Mouse (Mus musculus): Measurements from ENCODE around the gene Scn3a. TPM values are rescaled to one million over a fixed set of nuclear protein-coding genes. Genes with fewer than 3 reads are reported as not detected.

Scn3a gene
- polyA plus RNA-seq (2014; fragmentation: Nextera tagmentation; extraction: Ambion mirVana), result 3.5 and 4.5 TPM in 2 replicates

DNA sequence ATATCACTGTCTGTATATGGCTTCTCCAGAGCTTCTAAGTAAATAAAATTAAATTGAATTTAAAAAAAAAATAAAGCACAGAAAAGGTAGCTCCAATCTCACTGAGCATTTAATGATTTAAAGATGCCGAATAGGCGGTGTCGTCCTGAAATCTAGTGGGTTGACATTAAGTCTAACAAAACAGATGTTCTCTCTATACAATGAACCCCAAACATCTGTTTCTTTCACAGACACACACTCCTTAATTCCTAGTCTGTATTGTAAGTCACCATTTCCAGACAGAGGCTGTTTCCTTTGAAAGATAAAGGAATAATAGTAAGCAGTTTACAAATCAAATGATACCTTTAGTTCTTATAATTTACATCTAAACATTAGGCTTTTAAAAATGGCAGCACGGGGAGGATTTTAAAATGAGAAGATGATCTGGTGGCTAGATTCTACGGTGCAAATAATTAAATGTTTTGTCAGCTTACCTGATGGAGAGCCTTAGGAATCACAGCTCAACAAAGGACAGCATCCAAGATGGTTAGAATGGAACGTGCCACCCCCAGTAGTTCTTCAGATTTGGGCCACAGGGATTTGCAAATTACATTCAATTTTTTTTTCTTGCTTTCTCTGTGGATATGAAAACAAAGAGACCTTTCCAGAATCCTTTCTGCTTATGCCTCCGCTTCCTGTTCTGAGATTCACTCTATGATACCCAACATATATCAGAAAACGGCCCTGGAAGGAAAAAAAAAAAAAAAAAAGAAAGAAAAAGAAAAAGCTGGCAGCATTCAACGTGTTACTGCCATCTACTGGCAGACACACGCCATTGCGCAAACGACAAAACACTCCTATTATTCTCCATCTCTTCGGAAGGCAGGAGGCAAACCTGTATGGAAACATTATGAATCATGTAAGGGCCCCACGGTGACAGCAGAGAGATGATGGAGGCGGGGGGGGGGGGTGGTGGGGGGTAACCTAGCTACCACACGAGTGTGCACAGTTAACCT is at the start of gene Scn3a:
Gene Scn3a (minus strand): TSS at position 835 of the 995 bp plus-strand sequence.
- H3K9me3 ChIP-seq (ENCODE audit: low read depth, low read length), result no peaks in the 10 kb centered on the region
- H3K27me3 ChIP-seq (ENCODE audit: insufficient read depth, low read length), result no peaks in the 10 kb centered on the region
- peak within 1 kb of the TSS; percentile 41 for H3K4me2 ChIP-seq
- H3K4me1 ChIP-seq (ENCODE audit: insufficient read depth), result no peaks in the 10 kb centered on the region
- H3K9ac ChIP-seq, result no peak within 1 kb of the TSS
- WGBS, result 21% methylated on average over 16 of the region's 16 CpGs
- ATAC-seq (ENCODE audit: insufficient read depth), result peak; percentile 64; the same call in 1 of the 2 replicates
- DNase-seq, result peak; percentile 91
- TF ChIP-seq CTCF (IDR thresholded peaks at IDR 0.05; ENCODE audit: low read depth), result peak; percentile 87
- H3K4me3 ChIP-seq (ENCODE audit: low read depth, low read length), result 0 out of 2 replicates have a peak within 1 kb of the TSS, but pooled peaks have one; percentile 12
- H3K27ac ChIP-seq (ENCODE audit: low read depth), result no peak within 1 kb of the TSS
- H3K36me3 ChIP-seq (ENCODE audit: insufficient read depth), result no peaks in the 10 kb centered on the region

DNA sequence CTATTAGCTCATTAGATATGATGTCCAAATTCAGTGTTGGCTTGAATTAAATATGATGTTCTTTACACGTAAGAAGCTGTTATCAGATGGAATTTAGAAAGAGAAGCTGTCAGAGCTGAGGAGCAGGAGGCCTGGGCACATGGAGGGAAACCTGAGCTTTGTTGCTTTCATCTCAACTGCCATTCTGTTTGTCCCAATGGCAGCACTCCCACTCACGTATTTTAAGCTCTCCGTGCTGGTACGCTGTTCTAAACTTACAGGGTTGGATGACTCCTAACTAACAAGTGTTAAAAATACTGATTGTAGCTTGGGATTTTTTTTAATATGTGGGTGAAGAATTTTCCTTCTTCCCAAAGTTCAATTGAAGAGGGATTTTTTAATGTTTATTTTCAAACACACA is 44.5 kb upstream of the Scn3a start:
- ATAC-seq (ENCODE audit: insufficient read depth), result no peak
- WGBS, result 78% methylated on average over 4 of the region's 4 CpGs
- H3K4me3 ChIP-seq (ENCODE audit: low read depth, low read length), result no peak overlapping the region
- no peaks in the 10 kb centered on the region for H3K36me3 ChIP-seq (ENCODE audit: insufficient read depth)
- no peaks in the 10 kb centered on the region for H3K4me1 ChIP-seq (ENCODE audit: insufficient read depth)
- no peak overlapping the region for H3K4me2 ChIP-seq
- TF ChIP-seq CTCF (IDR thresholded peaks at IDR 0.05; ENCODE audit: low read depth), result no peak
- no peak overlapping the region for H3K9ac ChIP-seq
- no peaks in the 10 kb centered on the region for H3K27me3 ChIP-seq (ENCODE audit: insufficient read depth, low read length)
- no peaks in the 10 kb centered on the region for H3K9me3 ChIP-seq (ENCODE audit: low read depth, low read length)
- H3K27ac ChIP-seq (ENCODE audit: low read depth), result no peak overlapping the region
- no peak for DNase-seq

GRCm38 (mm10) chr2:65607813-65608212 is 40.4 kb upstream of the Scn3a start:
- no peaks in the 10 kb centered on the region for H3K36me3 ChIP-seq (ENCODE audit: insufficient read depth)
- no peak for ATAC-seq (ENCODE audit: insufficient read depth)
- H3K9ac ChIP-seq, result no peak overlapping the region
- no peak overlapping the region for H3K27ac ChIP-seq (ENCODE audit: low read depth)
- H3K4me2 ChIP-seq, result no peak overlapping the region
- H3K27me3 ChIP-seq (ENCODE audit: insufficient read depth, low read length), result no peaks in the 10 kb centered on the region
- no peak for TF ChIP-seq CTCF (IDR thresholded peaks at IDR 0.05; ENCODE audit: low read depth)
- H3K4me3 ChIP-seq (ENCODE audit: low read depth, low read length), result no peak overlapping the region
- no peaks in the 10 kb centered on the region for H3K9me3 ChIP-seq (ENCODE audit: low read depth, low read length)
- no peak for DNase-seq
- no peaks in the 10 kb centered on the region for H3K4me1 ChIP-seq (ENCODE audit: insufficient read depth)

DNA sequence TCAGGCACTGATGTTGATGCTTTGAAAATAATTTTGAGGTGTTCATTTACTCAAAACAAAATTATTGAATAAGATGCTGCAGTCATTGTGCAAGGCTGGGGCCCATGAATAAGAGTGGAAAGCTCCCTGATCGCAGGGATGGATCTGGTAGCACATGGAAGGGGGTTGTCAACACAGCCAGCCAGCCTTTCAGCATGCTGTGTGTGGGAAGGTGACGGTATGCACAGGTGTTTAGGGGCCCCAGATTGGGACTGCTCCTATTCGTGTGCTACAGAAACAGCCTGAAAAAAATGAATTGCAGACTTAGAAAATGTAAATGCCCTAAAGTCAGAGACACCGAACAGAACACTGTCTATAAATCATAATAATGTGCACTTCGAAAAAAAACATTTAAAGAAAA is 20.3 kb upstream of the Scn3a start:
- ATAC-seq (ENCODE audit: insufficient read depth), result no peak
- H3K4me3 ChIP-seq (ENCODE audit: low read depth, low read length), result no peak overlapping the region
- no peaks in the 10 kb centered on the region for H3K4me1 ChIP-seq (ENCODE audit: insufficient read depth)
- H3K27ac ChIP-seq (ENCODE audit: low read depth), result no peak overlapping the region
- no peak overlapping the region for H3K4me2 ChIP-seq
- WGBS, result 62% methylated on average over 5 of the region's 5 CpGs
- no peak for DNase-seq
- no peaks in the 10 kb centered on the region for H3K9me3 ChIP-seq (ENCODE audit: low read depth, low read length)
- H3K9ac ChIP-seq, result no peak overlapping the region
- H3K27me3 ChIP-seq (ENCODE audit: insufficient read depth, low read length), result no peaks in the 10 kb centered on the region
- no peaks in the 10 kb centered on the region for H3K36me3 ChIP-seq (ENCODE audit: insufficient read depth)
- TF ChIP-seq CTCF (IDR thresholded peaks at IDR 0.05; ENCODE audit: low read depth), result no peak

DNA sequence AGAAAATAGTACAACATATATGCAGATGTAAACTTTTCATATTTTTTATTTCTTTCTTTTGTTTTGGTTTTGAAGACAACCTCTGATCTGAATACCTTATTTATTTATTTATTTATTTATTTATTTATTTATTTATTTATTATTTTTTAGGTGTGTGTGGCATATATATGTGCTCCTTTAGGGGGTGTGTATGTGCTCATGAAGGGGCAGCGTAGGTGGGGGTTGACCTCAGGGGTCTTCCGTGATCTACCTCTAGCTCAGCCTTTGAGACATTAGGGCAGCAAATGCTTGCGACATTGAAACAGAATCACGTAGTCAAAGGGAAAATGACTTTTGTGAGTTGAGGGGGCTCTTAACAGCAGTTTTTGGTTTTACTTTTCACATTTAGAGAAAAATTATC is 498 bp upstream of the Scn3a start:
- DNase-seq (no peak), ATAC-seq (ENCODE audit: insufficient read depth) (peak; percentile 16; the same call in 1 of the 2 replicates)
- Histone ChIP-seq H3K36me3 (ENCODE audit: insufficient read depth) (no peaks in the 10 kb centered on the region), H3K4me3 (ENCODE audit: low read depth, low read length) (no peak overlapping the region), H3K4me1 (ENCODE audit: insufficient read depth) (no peaks in the 10 kb centered on the region), H3K27me3 (ENCODE audit: insufficient read depth, low read length) (no peaks in the 10 kb centered on the region), H3K9ac (no peak overlapping the region), H3K9me3 (ENCODE audit: low read depth, low read length) (no peaks in the 10 kb centered on the region), H3K4me2 (no peak overlapping the region), H3K27ac (ENCODE audit: low read depth) (no peak overlapping the region)
- TF ChIP-seq CTCF (IDR thresholded peaks at IDR 0.05; ENCODE audit: low read depth), result no peak
- 83% methylated on average over 4 of the region's 4 CpGs for WGBS

DNA sequence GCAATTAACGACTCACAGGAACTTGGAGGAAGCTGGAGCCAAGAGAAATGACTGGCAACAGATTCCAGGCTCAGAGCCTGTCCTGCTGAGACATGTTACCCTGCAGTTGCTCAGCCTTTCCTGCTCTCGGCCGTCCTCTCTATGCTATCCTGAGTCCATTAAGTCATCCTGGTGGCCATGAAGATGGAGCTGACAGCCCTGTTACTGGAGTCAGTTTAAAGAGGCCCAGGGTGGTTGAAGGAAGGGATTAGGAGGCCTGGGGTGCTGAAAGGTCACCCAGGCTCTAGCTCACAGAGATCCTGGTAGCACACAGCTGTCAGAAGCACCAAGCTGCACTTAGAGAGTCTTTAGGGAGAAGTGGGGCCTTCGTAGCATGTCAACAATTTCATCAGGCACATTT is 3.5 kb downstream of the Scn3a start:
- H3K9me3 ChIP-seq (ENCODE audit: low read depth, low read length), result no peaks in the 10 kb centered on the region
- 30% methylated on average over 4 of the region's 4 CpGs for WGBS
- DNase-seq, result peak; percentile 30
- H3K27ac ChIP-seq (ENCODE audit: low read depth), result no peak overlapping the region
- ATAC-seq (ENCODE audit: insufficient read depth), result no peak
- H3K4me1 ChIP-seq (ENCODE audit: insufficient read depth), result no peaks in the 10 kb centered on the region
- no peak overlapping the region for H3K4me3 ChIP-seq (ENCODE audit: low read depth, low read length)
- no peaks in the 10 kb centered on the region for H3K27me3 ChIP-seq (ENCODE audit: insufficient read depth, low read length)
- no peaks in the 10 kb centered on the region for H3K36me3 ChIP-seq (ENCODE audit: insufficient read depth)
- no peak for TF ChIP-seq CTCF (IDR thresholded peaks at IDR 0.05; ENCODE audit: low read depth)
- H3K4me2 ChIP-seq, result no peak overlapping the region
- H3K9ac ChIP-seq, result no peak overlapping the region

DNA sequence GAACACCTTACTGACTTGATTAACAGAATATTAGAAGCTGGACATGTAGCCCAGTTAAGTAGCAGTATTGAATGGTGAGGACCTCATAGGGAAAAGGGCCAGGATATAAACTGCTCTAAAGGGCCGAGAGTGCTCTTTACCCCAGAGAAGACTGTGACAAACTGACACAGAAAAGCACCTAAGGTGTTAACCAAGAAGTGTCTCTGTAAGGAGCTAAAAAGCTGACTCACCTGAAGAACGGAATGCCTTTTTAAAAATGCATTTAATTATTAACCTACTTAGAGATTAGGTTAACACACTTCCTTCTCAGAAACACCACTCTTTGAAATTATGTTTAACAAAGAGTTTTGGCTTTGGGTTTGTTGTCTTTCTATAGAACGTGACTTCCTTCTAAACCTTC is 9.7 kb downstream of the Scn3a start:
- no peak overlapping the region for H3K4me2 ChIP-seq
- WGBS, result 50% methylated on average over 3 of the region's 3 CpGs
- H3K4me3 ChIP-seq (ENCODE audit: low read depth, low read length), result no peak overlapping the region
- no peaks in the 10 kb centered on the region for H3K27me3 ChIP-seq (ENCODE audit: insufficient read depth, low read length)
- no peaks in the 10 kb centered on the region for H3K9me3 ChIP-seq (ENCODE audit: low read depth, low read length)
- no peak overlapping the region for H3K27ac ChIP-seq (ENCODE audit: low read depth)
- H3K9ac ChIP-seq, result no peak overlapping the region
- ATAC-seq (ENCODE audit: insufficient read depth) (no peak), DNase-seq (no peak)
- no peaks in the 10 kb centered on the region for H3K36me3 ChIP-seq (ENCODE audit: insufficient read depth)
- TF ChIP-seq CTCF (IDR thresholded peaks at IDR 0.05; ENCODE audit: low read depth), result no peak
- H3K4me1 ChIP-seq (ENCODE audit: insufficient read depth), result no peaks in the 10 kb centered on the region

All from lung, embryonic 14.5 days (tissue).